Mouse (Mus musculus) skeletal muscle tissue, adult 2 months (tissue): ENCODE results near the gene Card10.

Source experiments
- DNase-seq: peaks from one replicate; pipeline ENCODE4 v3.0.0-alpha.2; 2012; ENCODE audit warnings: low read depth, low spot score

The Card10 gene

DNA sequence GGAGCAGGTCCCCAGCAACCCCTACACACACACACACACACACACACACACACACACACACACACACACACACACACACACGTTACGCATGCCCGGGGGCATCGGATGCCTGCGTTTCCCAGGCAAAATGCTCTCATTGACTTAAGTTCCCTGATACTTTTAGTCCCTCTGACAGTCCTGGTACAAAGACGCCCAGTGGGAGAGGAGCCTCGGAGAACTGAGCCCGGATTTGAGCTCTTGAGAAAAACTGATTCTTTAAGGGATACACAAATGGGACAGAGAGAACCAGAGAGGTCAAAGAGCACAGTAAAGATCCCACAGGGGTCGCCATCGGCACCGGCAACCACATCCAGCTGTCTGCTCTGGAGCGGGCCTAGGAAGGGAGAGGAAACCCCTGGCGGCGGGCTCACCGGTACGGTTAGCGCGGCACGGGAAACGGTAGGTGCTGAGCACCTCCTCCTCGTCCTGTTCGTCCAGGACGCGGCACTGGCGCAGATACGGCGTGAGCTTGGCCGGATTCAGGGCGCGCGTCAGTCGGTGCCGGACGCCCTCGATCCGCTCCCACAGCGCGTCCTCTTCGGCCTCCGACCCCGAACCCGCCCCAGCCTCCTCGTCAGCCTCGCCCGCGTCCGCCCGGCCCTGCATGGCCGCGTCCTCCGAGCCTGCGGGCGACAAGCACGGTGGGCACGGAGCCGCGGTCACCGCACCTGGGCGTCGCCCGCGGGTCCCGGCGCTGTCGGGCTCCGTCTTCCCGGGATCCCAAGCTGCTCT, 686 bp downstream of the Card10 start:
- no peak for DNase-seq

DNA sequence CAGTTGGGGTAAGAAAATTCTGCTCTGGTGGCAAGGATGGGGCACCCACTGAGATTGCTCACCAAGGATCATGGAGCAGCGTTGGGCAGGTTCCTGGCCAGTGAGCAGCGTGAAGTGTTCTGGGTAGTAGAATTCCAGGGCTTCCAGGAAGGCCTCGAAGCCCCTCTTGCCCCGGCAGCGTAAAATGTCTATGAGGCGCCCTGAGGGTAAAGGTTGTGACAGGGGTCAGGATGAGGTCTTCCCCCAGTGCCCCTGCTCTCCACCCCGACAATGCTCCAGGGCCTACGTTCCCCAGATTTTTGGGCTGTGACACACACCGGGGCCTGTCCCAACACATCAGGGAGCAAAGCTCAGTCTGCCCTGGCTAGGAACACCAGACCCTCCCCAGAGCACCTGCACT, 1.3 kb downstream of the Card10 start:
- DNase-seq = no peak

DNA sequence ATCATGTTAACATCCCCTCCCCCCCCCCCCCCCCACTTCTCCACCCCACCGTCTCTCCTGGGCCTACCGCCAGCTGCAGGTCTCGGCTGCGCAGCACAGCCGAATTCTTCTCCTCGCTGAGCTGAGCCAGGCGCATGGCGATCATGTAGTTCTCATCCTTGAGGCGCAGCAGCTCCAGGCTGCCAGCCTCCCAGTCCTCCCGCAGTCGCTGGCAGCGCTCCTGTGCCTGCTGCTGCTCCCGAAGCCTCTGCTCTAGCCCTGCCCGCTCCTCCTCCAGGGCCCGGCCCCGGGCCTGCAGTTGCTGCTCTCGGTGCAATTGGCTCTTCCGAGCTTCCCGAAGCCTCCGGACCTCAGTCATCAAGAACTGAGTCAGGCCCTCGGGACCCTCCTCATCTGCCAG, 3.8 kb downstream of the Card10 start:
- no peak for DNase-seq

DNA sequence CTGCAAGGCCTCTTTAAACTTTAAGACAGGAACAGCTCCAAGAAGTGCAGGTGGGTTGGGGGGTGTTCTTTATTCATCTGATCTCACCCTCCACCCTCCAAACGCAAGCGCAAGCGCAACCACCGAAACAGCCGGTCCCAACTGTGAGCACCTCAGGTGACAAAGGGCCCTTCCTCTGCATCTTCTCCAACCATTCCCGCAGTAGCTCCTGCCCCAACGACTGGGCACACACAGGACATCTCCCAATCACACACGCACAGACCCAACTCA, 5.8 kb downstream of the Card10 start:
- DNase-seq = no peak

DNA sequence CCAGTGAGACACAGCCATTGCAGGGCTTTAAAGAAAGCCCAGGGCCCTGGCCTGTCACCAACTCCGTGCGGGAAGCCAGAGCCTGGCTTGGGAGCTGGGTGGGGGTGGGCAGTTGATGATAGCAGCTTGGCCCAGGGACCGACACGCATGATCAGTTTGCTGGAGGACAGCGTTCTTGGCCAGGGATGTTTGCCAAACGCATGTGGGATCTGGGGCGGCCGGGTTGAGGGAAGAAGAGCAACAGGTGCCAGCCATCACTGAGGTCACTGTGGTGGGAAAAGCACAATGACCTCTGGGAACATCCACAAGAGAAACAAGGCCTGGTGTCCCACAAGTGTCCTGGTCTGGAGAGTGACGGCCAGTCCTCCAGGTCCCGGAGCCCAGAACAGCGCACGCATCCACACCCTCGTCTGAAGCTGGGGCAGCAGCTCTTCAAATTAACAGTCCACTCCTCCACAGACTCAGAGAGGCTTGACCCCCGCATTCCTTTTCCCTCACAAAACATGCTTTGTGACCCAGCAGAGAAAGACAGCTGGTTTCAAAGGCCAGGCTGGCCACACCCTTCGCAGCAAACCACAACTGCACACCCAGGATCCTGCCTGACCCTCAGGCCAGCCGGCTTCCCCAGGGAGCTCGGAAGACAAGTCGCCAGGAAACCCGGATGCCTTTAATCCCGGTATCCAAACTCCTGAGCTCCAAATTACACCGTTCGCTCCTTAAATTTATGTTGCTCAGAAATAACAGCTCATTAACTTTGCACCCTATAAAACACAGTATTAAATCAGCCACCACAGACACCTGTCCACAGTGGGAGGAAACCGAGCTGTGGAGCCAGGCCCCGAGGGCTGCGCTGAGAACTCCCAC, 6.4 kb downstream of the Card10 start:
- no peak for DNase-seq

DNA sequence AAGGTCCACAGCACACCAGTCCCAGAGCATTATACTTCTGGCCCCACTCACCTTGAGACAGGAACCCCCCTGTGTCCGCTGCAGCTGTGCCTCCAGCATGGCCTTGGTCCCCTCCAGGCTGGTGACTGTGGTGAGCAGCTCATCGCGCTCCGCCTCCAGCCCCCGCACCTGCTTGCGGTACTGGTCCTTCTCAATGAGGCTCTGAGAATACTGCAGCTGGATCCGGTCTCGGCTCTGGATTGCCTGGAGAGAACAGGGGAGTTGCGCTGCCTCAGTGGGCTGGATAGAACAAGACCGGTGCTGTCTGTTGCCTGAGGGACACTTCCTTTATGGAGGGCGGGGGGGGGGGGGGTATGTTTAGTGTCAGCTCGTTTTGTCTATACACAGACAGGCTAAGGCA, 11.9 kb downstream of the Card10 start:
- no peak for DNase-seq

DNA sequence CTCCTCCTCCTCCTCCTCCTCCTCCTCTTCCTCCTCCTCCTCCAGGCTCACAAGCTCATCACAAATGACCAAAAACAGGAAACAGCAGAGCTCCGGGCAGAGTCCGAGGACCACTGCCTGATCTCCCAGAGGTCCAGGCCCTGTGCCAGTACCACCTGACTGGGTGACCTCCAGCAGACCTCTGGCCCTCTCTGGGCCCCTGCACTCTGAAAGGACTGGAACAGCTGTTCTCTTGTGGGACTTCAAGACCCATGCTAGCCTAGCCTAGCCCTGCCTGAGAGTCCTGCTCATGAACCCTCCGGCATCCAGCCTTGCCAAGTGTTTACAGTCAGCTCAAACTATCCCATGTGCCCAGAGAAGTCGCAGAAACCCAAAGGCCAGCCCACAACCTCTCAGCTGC, 12.4 kb downstream of the Card10 start:
- DNase-seq = no peak

DNA sequence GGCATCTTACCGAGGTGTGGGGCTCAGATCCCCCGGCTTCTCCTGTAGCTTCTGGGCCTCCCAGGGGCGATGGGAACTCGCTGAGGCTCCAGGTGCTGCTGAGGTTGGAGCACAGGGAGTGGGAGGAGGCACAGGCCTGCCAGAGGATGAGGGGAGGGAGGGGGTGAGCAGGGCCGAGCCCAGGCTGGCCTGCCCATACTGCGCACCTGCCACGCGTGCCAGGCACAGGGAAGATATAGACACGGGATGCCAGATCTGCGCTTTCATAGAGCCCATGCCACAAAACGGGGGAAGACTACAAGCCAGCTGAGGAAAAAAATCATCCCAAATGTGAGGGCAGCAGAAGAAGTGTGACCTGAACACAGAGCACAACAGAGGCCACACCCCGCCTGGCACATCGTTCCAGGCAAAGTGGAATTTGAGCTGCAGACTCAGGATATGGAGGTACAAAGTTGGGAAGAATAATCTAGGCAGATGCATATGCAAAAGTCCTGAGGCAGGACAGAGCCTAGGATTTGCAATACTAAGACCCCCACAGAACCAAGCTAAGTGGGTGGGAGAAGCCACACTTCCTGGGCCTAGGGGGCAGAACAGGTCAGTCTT, 13.0 kb downstream of the Card10 start:
- no peak for DNase-seq

DNA sequence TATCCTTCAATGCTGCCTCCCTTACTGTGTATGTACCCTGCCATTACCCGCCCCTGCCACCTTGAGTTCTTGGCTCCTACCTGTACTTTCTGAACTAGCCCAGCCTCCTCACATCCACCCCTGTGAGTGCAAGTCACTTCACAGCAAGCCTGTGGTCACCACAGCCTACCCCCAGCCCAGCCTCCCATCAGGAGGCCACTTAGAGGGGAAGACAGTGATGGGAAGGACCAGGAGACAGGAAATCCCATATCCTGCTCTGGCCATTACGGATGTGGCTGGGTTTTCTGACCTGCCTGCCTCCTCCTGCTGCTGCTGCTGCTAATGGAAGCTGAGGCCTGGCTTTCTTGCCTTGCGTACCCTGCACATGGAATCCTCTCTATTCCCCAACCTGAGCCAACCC, 14.8 kb downstream of the Card10 start:
- DNase-seq = no peak

DNA sequence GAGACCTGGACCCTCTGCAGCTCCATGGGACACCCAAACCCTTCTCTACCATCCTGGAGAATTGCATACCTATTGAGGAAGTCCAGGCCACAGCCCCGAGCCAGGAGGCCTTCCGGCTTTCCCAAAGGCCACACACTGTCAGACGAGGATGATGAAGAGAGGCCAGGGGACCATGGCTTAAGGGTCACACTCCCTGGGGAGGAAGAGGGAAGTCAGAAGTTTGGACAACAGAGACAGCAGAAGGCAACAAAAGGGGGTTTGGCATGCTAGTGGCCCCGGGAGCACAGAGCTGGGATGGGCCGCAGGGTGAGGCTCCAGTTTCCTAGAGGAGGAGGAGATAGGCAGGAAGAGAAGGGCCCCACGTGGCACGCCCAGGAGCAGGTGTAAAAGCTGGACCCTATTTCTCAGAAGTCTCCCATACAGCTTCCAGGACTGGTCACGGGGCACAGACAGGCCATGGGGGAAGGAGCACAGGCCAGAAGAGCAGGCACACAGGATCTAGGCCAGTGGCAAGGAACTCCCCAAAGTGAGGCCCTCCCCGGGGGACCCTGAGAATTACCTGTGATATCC, 15.5 kb downstream of the Card10 start:
- no peak for DNase-seq

DNA sequence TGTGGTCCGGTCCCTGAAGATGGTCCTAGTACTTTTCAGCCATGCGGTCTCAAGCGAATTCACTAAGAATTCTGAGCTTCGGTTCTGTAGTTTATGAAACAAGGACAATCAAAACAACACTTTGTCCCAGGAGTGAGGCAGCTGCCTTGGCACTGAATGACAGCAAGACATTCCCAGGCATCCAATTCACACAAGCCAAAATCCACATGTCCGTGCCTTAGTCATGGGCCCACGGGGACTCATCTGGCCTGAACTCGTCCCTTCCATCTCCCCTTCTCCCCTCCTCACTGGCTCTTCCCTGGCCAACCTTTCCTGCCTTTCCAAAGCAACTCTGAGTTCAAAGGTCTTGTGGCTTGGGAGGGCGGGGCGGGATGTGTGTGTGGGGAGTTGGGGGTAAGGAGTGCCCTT, 16.4 kb downstream of the Card10 start:
- DNase-seq = peak; percentile 82

DNA sequence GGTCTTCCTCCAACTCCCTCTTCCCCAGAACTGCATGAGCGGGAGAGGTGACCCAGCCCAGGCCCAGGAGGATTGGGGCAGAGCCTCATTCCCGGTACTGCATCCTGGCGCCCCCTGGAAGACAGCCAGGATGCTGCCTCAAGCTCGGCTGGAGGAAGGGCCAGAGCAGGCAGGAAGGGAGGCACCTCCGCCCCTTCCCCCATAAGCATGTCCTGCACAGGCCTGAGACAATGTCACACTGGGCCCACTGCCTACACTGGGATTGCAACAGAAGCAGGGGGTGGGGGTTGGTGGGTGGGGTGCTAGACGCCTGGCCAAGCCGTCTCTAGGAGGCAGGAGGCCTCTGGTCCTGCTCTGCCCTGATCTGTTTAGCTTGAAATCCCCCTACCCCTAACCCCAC, 16.9 kb downstream of the Card10 start:
- DNase-seq = peak; percentile 83

DNA sequence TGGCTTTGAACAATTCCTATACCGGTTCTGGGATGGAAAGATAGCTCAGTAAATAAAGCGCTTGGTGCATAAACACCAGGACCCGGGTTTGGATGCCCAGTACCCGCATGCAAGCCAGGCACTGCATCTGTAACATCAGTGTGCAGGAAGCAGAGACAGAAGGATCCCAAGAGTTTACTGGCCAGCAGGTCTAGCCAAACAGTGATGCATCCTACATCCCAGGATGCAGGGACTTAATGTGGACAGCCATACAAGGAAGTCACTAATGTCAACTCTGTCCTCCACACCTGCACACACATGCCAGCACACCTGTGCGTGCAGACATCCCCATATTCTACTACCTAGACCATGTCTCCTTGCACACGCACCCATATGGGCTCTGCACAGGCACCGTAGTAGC, 17.6 kb downstream of the Card10 start:
- no peak for DNase-seq

DNA sequence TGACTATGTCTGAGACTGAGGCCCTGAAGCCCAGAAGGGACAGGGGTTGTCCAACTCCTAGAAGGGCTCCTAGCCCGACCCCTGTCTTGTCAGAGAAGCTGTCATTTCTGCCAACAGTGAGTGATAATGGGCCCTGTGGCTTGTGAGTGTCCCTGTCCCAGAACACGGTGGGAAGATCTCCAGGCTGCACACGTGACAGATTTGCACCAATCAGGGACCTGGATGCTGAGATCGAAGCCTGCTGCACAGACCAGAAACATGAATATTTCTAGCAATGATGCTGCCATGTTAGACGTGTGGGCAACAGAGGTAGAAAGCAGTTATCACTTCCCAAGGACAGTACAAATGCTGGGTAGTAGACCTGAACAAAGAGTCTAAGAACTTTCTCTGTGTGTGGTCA, 18.3 kb downstream of the Card10 start:
- DNase-seq = no peak

DNA sequence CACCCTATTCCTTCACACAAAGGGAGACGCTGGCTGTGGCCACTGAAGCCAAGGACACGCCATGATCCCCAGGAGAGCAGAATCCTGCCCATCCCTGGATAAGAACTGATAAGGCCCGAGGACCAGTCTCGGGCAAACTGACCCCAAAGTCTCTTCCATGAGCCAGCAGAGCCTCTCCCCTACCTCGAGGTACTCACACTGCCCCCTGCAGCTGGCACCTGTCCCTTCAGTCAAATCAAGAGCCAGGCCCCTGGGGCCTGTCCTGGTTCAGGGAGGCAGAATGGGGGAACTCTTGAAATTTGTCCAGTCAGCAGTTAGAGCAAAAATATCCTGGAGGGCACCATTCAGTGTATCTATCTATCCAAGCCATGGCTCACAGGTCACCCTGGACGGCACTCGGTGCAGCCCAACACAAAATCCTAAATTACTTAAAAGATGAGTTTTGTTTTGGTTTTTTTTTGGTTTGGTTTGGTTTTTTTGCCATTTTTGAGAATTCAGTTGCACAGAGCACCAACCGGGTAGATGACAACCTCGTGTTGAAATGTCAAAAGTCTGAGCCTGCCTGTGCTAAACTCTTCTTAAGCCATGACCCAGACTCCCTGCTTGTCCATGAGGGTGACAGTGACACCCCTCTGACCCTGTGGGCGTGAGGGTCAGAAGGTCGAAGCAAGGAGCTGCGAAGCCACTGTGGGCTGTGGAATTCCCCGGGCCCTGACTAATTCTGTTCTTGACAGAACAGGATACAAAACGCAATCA, 20.3 kb downstream of the Card10 start:
- no peak for DNase-seq

DNA sequence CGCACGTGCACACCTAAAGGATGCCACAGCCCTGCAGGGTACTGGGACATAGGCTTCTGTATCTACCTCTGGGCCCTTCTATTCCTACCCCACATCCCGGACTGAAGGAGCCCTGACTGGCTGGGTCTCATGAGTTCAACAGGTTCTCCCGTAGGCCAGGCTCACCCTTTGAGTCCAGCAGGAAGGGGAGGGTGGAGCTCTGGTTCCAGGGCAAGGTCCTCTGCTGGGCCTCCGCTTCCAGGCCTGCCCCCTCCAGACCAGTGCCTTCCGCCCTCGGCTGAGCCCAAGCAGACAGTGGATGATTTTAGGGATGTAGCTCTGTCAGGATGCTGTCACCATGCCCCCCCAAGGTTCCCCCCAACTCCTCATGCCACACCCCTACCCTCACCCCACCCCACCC, 21.9 kb downstream of the Card10 start:
- DNase-seq = no peak

DNA sequence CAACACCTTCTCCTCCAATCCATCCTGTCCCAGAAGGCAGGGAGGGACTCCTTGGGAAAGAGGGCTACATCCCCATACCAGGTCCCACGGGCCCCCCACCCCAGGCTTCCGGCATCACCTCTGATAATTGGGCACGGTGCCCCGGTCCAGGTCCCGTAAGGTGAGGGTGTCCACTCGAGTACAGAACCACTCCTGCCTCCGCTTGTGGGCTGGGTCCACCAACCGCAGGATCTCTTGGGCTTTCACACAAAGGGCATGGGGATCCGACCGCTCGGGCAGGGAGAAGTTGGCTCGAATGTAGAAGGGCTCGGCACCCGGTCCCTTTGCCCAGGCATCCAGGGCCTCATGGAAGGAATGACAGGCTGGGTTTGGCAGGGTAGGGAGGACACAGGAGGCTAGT, 22.5 kb downstream of the Card10 start:
- no peak for DNase-seq

DNA sequence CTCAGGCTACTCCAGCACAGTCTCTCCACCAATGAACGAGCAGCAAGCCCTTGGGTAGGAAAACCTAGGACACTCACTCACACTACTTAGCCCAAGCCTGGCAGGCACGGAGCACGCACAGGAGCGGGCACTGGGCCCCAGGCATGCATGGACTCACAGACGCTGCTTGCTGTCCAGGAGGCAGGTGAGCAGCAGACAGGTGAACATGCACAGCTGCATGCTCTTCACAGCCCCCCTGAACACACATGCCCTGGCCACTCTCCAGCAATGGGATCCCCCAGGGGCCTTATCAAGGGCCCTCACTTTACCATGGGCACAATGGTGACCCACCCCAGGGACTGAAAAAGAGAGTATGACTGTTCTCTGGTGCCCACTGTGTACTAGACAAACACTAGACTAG, 23.2 kb downstream of the Card10 start:
- DNase-seq = no peak

DNA sequence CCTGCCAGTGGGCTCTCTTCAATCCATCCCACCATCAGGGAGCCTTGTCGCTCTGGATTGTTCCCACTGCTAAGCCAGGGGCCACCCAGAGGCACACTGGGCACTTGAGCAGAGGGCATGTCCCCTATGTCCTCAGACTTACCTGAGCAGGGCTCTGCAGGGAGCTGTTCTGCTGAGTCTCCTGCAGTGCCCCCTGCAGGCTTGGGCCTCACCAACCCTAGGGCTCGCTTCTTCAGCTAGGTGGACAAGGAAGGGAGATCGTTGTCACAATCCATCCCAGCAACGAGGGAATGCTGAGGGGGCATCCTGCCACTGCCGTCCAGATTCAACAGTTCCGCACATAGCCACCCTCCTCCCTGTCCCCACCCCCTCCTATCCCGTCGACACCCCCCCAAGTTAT, 23.6 kb downstream of the Card10 start:
- DNase-seq = no peak

DNA sequence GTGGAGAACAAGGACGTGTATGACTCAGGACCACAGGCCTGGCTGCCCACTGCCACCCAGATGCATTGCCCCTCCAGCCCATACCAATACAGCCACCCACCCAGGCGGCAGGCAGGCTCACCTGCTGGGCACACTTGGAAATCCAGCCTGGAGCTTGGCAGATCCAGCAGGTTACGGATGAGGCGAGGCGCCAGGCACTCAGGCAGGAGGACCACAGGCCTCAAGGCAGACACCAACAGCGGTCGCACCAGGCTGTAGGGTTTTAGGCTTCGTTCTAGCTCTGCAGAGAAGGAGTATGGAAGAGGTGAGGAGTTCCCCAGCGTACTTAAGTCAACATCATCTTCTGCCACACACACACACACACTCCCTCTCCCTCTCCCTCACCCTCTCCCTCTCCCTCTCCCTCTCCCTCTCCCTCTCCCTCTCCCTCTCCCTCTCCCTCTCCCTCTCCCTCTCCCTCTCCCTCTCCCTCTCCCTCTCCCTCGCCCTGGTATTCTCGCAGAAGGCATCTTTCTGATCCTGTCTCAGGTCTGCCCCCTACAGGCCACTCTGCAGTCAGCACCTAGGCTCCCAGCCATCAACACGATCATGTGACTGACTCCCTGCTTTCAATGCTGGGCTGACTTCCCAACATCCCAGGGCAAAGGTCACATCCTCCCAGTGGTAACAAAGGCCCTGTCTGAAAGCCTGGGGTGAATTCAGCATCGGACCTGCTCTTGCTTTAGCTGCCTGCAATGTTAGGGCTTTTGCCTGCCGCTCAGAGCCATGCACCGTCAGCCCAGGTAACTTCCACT, 24.6 kb downstream of the Card10 start:
- peak; percentile 82 for DNase-seq

DNA sequence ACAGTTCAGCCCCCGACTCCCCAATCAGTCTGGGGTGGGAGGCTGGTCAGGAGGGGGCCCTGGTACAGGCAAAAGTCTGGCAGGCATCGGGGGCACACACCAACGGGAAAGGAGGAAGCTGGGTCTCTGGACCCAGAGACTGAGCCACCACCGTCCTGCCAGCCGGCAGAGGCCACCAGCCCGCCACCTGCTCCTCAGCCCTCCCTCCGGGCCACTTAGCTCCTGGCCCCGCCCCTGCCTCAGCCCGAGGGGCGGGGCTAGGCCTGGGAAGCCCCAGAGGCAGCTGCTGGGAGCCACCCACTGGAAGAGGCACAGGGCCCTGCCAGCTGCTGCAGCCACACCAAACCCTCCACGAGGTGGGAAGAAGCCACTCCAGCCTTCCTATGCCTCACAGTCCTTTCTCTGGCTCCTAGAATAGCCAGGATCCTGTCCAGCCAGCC, 29.5 kb downstream of the Card10 start, which contains the start of gene Mfng:
Gene Mfng (minus strand): TSS at position 186 of the 440 bp plus-strand sequence.
- DNase-seq = peak; percentile 75
